Mouse (Mus musculus) c-Kit-positive CD71-positive TER-119-negative erythroid progenitor cells, embryonic 14.5 days (primary cell): ENCODE data around the gene Pdilt.
"Not testable (repeated sequence)": the region's sequence is repeated elsewhere in the genome, so short reads cannot be mapped to it uniquely, and the experiment has no call there.

ENCODE experiments used
- DNase-seq: peaks from one replicate; pipeline ENCODE4 v3.0.0-alpha.2; 2013; ENCODE audit warnings: low read depth

The Pdilt gene

DNA sequence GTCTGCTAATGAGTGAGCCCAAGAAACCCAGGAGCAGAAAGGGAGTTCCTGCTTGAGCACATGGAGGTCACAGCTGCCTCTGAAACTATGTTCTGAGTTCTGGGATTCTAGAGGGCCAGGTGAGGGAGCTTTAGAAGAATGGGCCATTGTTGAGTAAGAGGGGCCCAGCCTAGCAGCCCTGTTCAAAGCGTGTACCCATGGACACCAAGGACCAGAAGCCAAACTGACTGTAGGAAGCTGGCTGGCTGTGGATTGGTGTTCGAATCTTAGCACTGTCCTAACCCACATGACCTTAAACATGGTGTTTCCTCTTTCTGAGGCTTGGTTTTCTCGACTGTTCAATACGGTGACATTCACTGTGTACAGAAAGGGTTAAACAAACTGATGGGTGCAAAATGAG is at the start of gene Pdilt:
TSS of gene Pdilt (minus strand) at position 101 of the 400 bp plus-strand sequence.
- no peak for DNase-seq

DNA sequence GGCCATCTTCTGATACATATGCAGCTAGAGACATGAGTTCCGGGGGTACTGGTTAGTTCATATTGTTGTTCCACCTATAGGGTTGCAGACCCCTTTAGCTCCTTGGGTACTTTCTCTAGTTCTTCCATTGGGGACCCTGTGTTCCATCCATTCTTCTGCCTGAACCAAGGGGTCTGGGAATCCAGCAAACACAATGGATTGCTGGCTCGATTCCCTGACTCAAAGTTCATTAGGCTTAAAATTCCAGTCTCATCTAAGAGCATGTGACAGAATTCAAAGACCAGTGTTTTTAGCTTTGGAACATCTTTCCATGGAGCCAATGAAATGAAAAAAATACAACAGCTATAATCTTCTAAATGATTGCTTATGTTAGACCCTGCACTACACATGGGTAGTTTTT is 39.2 kb upstream of the Pdilt start:
- DNase-seq: not testable (repeated sequence)

DNA sequence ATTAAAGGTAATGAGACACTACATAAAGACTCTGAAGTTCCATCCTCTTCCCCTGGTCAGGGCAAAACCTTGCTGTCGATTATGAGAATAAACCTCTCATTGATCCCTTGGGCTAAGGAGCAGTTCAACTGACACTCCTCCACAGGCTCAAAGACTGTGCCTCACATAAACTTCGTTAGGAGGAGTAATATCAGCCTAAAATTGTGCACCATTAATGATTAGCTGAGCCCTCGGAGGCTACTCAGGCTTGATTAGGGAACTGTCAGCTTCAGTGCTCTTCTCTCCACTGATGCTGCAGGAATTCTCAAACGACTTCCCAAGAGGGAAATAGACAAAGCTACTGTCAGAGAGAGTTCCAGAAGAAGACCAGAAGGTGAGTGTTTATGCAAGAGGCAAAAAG is 38.2 kb upstream of the Pdilt start:
- no peak for DNase-seq

DNA sequence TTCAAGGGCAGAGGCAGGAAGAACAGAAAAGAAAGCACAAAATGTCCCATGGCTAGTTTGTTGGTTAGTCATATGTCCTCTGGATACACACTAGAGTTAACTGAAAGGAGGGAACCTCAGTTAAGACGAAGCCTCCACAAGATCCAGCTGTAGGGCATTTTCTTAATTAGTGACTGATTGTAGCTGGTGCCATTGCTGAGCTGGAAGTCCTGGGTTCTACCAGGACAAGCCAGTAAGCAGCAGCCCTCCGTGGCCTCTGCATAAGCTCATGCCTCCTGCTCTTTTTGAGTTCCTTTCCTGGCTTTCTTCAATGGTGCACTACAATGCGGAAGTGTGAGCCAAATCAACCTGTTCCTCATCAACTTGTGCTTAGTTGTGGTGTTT is 37.2 kb upstream of the Pdilt start:
- DNase-seq: no peak

DNA sequence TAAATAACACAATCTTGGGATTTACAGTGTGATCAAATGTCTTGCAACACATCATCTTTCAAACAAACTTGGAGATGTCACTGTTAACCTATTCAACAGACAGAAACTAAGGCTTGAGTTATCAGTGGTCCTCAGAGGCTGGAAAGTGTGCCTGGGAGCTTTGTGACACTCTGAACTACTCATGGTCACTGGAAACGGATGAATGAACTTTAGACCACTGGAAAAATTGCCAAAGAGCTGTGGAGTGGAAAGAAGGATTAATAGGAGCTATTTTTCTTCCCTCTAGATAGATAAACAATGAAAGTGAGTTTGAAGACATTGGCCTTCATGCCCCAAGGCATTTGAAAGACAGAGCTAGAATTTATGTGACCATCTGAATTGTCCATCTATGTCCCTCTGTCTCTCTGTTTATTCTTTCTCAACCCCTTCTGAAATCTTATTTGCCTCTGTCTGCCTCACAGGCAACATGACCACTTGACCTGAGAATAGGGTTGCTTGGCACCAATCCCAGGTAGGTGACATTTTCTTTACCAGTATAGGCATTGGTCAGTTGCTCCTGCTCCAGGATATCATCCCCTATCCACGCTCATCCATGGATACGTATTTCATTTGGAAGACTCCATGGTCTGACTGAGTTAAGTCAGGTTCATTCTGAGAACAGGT is 36.6 kb upstream of the Pdilt start:
- DNase-seq: no peak

DNA sequence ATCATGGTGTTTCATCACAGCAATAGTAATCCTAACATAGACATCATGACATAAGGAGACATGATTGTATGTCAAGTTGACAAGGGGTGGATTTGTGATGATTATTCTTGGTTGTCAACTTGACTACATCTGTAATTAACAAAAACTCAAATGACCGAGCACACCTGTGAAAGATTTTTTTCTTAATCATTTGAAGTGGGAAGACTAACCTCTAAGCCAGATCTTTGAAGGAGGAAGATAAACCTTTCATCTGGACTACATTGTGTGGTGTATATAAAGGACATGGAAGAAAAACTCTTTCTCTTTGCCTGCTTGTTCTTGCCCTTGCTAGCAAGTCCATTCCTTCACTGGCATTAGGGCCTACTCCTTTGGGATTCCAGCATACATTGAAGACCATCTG is 30.8 kb upstream of the Pdilt start, which contains the start of gene Acsm2:
TSS of gene Acsm2 (plus strand) at position 301 of the 400 bp plus-strand sequence.
- DNase-seq: no peak

DNA sequence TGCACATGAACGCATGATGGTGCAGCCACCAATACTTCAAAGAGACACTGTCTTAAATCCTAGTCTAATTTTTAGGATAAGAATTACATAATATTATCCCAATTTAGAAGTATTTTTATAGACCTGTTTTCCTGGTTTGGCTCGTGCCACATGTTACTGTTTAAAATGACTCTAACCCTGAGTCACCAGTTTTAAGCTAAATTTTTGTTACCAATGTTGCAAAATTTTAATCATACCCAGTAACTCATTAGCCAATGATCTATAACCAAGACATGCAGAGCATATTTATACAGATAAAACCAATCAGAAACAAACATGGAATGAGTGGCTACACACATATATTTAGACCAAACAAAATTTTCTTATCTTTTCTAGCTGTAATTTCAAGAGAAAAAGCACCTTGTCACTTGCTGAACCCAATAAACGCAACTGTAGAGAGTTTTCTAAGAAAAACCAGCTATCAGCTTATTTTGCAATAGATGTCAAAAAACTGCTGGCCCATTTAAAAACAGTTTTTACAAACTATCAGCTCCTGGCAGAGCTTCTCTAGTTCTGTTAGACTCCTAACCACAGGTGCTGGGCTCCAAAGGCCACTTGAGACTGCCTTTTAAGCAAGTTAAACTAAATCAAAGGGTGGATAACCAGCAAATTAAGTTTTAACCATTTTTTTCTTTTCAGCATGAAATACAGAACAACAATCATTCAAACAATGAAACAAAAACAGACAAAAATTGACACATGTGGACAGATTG is 27.4 kb upstream of the Pdilt start:
- no peak for DNase-seq

DNA sequence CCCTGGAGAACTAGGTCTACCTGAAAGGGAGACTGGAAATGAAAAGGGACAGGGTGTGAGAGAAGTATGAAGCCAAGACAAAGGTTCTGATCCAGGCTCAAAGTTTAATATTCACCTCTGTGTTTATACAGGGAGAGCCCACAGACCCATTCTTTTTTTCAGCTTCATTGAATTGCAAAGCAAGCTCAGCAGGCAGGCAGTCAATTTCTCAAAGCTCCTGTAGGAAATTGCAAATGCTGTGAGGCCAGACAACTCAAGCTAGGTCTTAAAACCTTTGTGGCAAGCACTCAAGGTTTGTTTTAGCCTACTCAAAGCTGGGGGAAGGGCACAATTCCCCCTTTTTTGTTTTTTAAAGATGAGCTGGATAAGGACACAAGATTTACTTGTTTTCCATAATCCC is 22.3 kb upstream of the Pdilt start:
- DNase-seq: no peak

DNA sequence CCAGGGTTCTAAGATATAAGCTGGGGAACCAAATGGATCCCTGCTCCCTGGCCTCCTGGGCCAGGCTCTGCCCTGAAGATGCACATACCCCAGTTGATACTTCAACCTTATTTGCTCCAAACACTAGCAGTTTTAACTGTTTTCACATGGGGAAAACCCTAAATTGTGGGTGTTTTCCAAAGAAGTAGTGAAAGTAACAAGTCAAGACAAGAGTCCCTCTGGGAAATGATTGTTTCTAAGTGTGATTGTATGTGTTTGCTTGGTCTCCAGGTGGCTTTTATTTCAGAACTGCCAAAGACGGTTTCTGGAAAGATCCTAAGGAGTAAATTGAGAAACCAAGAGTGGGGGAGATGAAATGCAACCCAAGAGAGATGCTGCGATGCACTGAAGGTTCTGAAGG is 19.2 kb upstream of the Pdilt start:
- no peak for DNase-seq

DNA sequence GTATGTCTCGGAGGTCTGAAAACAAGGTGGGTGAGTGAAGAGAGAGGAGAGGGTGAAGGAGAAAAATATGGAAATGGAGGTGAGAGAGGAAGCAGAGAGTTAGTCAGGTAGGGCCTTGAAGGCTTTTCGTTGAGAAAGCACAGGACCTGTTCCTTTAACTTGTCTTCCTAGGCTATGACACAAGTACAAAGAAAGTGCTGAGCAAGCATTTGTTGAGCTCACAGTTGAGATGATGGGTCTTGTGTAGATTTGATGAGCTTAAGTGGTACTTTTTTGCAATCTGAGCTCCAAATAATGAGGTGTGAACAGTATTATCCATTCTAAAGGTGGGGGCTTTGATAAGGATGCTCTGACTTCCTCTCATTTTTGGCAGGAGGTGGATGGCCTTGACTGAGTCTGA is 11.1 kb upstream of the Pdilt start:
- no peak for DNase-seq

DNA sequence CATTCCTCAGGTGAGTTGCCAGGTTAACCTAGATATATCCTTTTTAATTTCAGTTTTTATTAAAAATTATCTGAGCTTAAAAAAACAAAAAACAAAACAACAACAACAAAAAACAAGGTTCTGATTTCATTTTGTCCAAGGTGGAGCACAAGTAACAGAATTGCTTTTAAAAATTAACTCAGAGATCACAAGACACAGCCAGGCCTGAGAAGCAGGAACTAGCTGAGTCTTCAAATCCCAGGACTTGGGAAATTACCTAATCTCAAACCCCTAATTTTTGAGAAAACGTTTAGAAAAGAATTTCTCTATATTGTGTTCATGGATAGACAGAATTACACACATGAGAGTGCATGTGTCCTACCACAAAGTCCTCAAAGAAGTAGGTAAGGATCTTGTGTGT is 9.6 kb upstream of the Pdilt start:
- no peak for DNase-seq

DNA sequence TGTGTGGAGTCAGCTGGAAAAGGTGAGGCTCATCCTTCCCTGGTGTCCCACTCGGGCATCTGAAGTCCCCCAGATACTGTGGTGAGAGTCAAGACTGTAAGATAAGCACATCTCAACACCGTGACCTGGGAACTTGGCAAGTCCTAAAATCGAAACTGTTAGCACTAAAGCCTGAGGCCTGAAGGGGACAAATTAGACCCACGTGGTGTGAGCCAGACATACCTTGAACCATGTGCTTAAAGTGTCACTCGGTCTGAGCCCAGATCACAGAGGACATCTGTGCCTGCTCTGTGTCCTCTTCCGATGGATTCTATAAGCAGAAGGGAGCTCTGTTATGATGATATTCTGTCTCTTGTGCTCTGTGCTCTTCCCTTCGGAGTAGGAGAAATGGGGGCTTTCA is 5.3 kb upstream of the Pdilt start:
- no peak for DNase-seq

DNA sequence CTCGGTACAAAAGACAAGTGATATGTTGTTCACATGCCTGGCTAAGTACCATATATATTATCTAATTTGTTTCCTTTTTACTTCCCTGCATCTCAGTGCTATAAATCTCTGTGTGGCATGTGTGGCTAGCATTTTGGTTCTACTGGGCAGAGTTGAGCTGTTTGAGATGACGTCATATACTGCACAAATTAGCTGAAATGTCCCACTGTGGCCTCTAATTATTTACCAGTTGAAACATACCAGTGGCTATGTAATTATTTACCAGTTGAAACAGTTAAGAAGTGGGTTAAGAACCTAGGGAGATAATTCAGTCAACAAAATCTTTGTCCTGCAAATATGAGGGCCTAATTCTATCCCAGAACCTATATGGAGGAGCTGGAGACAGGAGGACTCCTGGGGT is 4.3 kb upstream of the Pdilt start:
- no peak for DNase-seq

DNA sequence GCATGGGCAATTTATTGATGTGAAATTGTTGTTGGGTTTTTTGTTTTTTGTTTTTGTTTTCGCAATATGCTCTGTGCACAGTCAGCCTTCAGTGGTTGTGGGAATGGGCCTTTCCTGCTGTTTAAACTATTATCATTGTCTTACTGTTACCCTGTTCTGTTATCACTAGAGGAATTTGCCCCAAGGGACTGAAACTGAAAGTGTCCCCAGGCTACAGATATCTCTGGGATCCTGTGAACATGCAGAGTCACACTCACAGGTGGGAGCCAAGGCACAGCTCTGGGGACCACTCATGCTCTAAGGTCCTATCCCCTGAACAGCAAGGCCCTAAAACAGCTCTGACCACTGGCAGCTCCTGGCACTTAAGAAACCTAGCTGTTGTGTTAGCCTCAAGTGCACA is 3.8 kb upstream of the Pdilt start:
- DNase-seq: no peak

DNA sequence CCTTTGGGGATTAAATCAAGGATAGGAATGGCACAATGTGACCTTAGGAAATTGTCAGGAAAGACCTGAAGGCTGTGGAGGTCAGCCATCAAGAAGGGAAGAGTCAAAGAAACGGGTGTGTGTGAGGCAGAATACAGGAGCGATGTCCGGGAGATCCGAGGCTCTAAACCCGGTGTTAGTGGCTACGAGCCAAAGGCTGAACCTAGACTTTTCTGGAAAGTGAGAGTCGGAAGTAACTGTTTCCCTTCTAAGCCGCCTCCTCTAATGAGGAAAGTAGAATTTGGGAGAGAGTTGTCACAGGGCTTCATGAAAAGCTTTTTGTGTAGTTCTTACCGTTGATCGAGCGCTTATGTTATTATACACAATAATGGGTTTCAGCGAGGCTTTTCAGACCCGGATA is 3.2 kb upstream of the Pdilt start:
- DNase-seq: no peak

DNA sequence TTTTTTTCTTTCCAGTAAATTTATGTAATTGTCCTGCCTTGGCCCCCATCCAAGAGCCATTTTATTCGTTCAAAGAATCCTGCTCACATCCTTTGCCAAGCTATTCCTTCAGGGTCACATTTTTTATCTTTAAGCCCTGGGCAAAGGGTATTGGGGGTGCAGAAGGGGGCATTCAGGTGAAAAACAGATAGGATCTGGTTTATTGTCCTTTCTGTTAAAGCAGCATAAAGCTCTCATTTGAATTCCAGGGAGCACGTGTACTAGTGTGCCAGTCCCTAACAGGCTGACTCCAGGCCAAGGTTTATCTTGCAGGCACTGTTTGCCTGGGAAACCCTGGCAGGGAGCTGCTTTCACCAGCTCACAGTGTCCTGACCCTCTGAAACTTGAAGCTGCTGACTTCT is 2.6 kb upstream of the Pdilt start:
- no peak for DNase-seq

DNA sequence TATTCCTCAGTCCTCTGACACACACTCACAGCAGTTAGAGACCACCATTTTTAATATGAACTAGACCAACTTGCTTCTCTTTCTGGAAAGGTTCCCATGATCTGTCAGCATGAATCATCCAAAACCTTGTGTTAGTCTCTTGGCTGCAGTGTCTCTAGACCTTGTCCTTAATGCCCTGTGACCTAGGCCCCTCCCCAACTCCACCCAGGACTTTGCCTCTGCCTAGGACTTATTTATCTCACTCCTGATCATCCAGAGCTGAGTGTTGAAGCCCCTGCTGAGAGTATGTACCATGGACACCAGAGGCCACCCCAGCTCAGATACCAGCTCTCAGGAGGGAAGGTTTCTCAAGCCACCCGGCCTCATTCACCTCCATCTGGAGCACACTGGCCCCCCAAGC is 904 bp downstream of the Pdilt start:
- no peak for DNase-seq

DNA sequence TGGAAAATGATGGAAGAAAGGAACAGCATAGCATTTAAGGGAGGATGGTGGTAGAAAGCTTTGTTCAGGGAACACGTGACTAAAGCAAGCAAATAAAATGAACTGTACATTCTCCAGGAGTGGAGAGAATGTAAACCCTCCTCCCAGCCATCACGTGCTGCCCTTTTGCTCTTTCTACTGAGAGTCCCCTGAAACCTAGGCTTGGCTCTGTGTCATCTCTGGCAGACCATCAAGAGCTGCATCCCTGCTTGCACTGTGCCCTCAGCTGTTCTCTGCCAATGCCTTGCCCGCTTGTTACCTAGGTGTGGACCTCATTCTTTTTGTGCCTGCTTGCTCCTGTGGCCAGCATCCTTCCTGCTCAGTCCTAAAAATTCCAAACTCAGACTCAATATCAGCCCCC is 1.5 kb downstream of the Pdilt start:
- no peak for DNase-seq

DNA sequence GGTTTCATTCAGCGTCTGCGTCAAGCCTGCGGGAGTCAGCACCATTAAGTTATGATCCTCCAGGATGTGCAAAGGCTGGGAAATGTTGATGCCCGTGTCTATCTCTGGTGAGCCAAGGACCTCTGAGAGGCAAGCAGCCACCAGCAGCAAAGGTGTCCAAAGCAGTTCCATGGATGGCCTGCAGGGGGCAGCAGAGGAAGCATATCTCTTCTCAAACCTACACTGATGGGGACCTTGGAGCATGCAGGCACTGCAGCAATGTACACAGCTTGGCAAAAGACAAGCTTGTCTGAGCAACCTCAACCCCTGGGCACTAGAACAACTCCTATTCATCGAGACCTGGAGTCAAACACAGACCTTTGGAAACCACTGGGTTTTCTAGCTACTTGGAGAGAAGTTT is 3.6 kb downstream of the Pdilt start:
- peak; percentile 11 for DNase-seq

DNA sequence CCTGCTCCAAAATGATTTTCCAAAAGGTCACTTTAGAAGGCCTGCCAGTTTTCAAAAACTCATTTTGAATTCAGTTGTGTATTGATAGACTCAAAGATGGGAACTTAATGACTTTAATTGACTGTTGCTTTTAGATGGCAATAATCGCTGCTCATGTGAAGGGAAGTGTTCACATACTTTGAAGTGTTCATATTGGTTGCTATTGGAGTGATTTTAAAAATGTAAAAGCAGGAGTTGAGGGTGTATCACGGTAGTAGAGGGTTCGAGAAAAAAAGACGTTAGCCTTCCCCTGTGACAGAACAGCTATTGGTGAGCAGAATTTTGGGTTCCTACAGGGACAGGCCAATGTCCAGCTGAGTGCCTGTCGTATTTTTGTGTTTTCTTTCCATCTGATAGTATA is 4.1 kb downstream of the Pdilt start, which contains the start of gene Acsm5:
TSS of gene Acsm5 (plus strand) at position 301 of the 400 bp plus-strand sequence.
- no peak for DNase-seq

DNA sequence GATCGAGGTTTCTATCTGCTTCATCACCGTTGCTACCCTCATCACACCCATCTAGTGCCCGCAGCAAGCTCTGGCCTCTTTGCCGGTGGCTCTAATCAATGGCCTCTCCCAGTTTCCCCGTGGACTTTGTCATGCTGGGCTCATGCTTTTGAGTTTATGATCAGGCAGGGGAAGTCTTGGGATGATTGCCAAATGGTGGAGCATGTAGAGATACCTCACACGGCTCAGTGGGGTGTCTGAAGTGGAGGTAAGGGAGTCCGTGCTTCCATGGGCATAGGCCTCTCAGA is 7.1 kb downstream of the Pdilt start:
- no peak for DNase-seq

DNA sequence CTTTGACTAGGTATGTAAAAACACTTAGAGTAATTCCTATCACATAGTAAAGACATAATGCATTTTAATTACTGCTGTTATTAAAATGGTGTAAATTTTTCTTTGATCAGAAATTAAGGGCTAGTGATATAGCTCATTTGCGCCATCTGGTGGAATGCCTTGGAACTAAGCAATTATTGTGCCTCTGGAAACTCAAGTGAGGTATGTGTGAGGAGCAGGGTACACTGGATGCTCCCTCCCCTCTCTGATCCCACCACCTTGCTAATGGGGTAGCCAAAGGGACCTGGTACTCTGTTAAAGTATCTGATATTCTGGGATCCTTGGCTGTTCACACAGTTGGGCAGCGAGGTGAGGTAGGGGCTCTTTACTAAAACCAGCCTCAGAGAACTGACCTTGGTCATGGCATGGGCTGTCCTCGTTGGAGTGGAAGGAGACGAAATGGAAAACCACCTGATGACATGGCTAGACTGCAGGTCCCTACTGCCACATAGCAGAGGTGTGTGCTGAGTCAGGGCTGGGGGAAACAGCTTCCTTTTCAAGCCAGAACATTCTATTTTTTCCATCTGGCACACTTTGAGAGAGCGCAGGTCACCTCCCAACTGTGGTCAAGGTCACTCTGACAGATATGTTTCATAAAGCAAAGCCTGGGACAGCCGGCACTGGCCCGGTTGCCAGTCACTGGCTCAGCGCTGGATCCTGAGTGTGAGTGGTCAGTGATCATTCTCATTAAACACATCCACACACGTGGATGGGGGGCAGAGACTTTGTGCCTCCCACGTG is 7.6 kb downstream of the Pdilt start:
- peak; percentile 24 for DNase-seq

DNA sequence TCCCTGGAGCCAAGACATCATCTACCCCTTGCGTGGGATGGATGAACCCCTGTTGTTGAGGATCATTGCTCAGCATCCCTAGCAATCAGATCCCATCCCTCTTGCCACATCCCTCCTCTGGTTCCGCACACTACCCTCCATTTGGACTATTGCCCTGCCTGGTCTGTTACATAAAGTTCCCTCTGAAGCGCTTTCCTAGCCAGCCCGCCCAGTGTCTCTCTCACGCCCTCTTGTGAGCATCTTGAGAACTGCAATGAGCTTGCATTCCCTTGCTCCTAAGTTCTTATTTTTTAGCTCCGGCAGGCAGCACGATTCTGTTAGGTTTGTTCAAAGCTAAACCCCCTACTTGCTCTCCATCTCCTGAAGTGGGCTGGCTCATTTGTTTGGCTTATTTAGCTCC is 10.2 kb downstream of the Pdilt start:
- DNase-seq: peak; percentile 19
